Mouse (Mus musculus) ovary, adult 10 weeks (tissue): Measurements from ENCODE around the gene Lsmem1. TPM values are rescaled to one million over a fixed set of nuclear protein-coding genes. Genes with fewer than 3 reads are reported as not detected.

Source experiments
- polyA plus RNA-seq: library from polyadenylated mRNA; stranded (reverse); fragments of 350-450 nt; fragmentation: Illumina TruSeq; extraction: RNeasy Lipid Tissue Mini Kit (QIAGEN cat#74804); gene quantifications from one replicate; pipeline ENCODE4 v1.2.3, GENCODE M21; 2014

Gene Lsmem1
- polyA plus RNA-seq, result not detected

DNA sequence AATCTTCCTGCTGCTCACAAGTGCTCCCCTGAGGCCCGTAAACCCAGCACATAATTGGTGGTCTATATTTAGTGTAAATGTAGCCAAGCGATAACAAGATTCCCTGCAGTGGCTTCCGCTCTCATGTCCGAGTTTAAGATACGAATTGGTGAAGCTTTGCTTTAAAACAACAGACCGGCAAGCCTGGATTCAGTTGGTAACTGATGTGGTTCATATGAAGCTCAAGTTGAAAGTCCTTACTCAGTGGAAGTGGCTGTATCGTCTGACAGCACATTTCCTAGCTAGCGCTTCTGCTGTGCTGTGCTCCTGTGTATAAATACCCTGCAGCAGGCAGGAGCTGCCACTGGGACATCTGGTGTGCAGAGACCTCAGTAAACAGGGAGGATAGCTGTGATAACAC is at the start of gene Lsmem1:
Gene Lsmem1 (minus strand): TSS at position 189 of the 400 bp plus-strand sequence.

DNA sequence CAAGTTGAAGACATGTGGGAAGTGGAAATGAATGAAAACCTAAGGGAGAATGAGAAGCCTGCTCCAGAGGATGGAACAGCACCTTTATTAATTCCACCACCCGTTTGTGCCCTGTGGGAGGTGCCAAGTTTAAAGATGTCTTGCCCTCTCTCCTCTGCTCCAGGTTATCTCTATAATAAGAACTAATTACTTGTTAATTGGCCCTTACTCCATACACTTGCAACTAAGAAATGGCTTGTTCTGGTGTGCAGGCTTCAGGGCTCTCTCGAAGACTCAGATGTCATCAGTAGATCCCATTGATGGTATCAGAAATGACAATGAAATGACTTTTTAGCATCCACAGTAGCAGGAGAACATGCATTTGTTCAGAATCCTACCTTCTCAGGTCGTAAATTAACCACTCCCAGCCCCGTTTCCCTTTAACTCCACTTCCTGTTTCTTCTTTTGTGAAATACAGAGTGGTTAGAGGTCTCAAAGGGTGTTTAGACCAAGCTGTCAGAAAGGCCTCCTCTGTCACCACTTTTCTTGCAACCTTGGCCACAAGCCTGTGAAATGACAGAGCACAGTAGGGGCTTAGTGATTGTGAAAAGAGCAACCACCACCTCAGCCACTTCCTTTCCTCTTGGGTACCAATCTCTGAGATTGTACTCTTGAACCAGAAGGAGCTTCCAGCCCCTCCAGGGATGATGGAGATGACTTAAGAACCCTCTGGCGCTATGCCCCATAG is 49.3 kb upstream of the Lsmem1 start, which contains the start of gene Ifrd1:
Gene Ifrd1 (minus strand): TSS at position 51 of the 727 bp plus-strand sequence.

DNA sequence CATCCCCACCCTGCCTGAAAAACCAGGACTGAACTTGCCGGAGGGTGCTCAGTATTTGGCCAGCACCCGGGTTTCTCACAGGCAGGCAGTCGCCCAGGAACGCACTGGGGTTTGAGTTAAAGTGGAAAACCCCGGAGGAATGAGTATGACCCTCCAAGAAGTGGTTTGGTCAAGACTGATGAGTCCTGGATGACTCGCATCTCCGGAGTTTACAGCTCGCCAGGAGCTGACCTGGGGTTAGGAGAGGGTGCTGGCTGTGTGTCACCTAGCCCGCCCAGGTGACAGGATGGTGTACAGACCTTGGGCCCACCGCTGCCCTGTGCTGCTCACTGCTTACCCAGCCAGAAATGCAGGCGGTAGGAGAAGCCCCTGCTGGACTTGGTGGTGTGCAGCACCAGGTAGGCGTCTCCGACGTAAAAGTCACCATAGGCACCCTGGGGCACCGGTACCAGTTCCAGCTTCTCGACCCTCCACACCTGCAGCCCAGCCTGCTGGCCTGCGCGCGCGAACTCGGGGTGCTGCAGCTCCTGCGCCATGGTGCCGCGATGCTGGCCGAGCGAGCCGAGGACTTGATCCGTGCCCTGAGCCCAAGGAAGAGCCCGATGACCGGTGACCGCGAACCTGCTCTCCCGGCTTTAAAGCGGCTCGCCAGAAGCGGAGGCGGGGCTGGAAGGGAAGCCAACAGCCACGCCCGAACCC is 65.6 kb downstream of the Lsmem1 start, which contains the start of gene Scin:
Gene Scin (minus strand): TSS at position 656 of the 699 bp plus-strand sequence.

Other genes starting within 250 kb of the Lsmem1 start
- gene Arl4a, start 161.5 kb downstream of the Lsmem1 start, polyA plus RNA-seq, result 108 TPM
- gene Scin, start 65.3 kb downstream of the Lsmem1 start, polyA plus RNA-seq, result 2.6 TPM
- gene Ifrd1, start 49.0 kb upstream of the Lsmem1 start, polyA plus RNA-seq, result 181 TPM
- gene Zfp277, start 246.4 kb upstream of the Lsmem1 start, polyA plus RNA-seq, result 219 TPM
- 51.3 TPM for gene Dock4, start 246.5 kb upstream of the Lsmem1 start, polyA plus RNA-seq